Mouse (Mus musculus) cerebellum, adult 2 months (tissue): ENCODE measurements around the gene Cib1.

Experiments
- CTCF ChIP-seq: fragments of 200-500 bp; IDR thresholded peaks from 2 replicates; pipeline ENCODE4 v1.5.1; 2011; ENCODE audit warnings: low read depth, mild to moderate bottlenecking, control low read depth, low read length, moderate library complexity, borderline replicate concordance; ENCODE audit not compliant: insufficient read depth
- POLR2A ChIP-seq: fragments of 200-500 bp; IDR thresholded peaks from 2 replicates; pipeline ENCODE4 v1.6.1; 2011; ENCODE audit warnings: low read length, control low read depth, borderline replicate concordance; ENCODE audit not compliant: insufficient read depth

- TF ChIP-seq POLR2A (no peak), CTCF (no peak)
Measured at GRCm38 (mm10) chr7:80205705-80206589, 26.7 kb downstream of the Cib1 start.
